Mouse (Mus musculus) gastrocnemius, adult 2 months (tissue): ENCODE data around the gene Tmem35b. TPM values are rescaled to one million over a fixed set of nuclear protein-coding genes. Genes with fewer than 3 reads are reported as not detected.
"Not testable (repeated sequence)": the region's sequence is repeated elsewhere in the genome, so short reads cannot be mapped to it uniquely, and the experiment has no call there.

Experiments used
- DNase-seq: peaks from one replicate; pipeline ENCODE4 v3.0.0; 2022
- H3K27ac ChIP-seq: fragments of 200-600 bp; 2 replicates; pipeline ENCODE4 v1.8.1; 2022; ENCODE audit warnings: mild to moderate bottlenecking
- H3K4me3 ChIP-seq: fragments of 200-600 bp; 2 replicates; pipeline ENCODE4 v1.8.1; 2022; ENCODE audit warnings: mild to moderate bottlenecking, moderate library complexity
- CTCF ChIP-seq: fragments of 200-600 bp; IDR thresholded peaks from 2 replicates; pipeline ENCODE4 v1.8.1; 2022; ENCODE audit warnings: antibody characterized with exemption, mild to moderate bottlenecking, moderate library complexity
- intact Hi-C: fragments of 180-260 bp; cut with DNase I; formaldehyde crosslinking; loops from one replicate; pipeline ENCODE4 v1.15.1; 2025
- long read RNA-seq, 2 experiments: library from polyadenylated mRNA; stranded (forward); transcript quantifications; one replicate each; pipeline ENCODE4 v2.0.0; 2021
- total RNA-seq, 2 experiments: library from RNA; stranded (reverse); gene quantifications; 2 replicates each; pipeline ENCODE4 v1.2.3; 2021

Tmem35b gene
- 1 to 10 TPM in 1 of 2 experiments, under 1 TPM in 1; 0.87 to 1.4 TPM for total RNA-seq
- long read RNA-seq, experiment 1, partial matches to known transcripts, result 0 of 1 reads
- long read RNA-seq, experiment 1, other reads (novel, unspliced or antisense), result 0 of 1 reads
- long read RNA-seq, experiment 2, result 0 reads

DNA sequence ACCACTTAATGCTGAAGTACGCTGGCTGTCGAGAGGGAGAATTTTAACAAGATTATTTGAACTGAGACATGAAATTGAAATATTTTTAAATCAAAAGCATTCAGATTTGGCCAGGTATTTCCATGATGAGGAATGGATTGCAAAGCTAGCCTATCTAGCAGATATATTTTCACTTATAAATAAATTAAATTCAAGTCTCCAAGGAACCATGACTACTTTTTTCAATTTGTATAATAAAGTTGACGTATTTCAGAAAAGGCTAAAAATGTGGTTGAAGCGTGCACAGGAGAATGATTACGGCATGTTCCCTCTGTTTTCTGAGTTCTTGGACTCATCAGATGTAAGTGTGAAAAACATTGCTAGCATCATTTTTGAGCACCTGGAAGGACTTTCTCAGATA is at the start of gene Tmem35b:
Gene Tmem35b (plus strand): TSS at position 301 of the 400 bp plus-strand sequence.
- TF ChIP-seq CTCF, result no peak
- no peak for DNase-seq
- no peak within 1 kb of the TSS for H3K4me3 ChIP-seq
- no peak within 1 kb of the TSS for H3K27ac ChIP-seq
- intact Hi-C loops, result no loop called here

DNA sequence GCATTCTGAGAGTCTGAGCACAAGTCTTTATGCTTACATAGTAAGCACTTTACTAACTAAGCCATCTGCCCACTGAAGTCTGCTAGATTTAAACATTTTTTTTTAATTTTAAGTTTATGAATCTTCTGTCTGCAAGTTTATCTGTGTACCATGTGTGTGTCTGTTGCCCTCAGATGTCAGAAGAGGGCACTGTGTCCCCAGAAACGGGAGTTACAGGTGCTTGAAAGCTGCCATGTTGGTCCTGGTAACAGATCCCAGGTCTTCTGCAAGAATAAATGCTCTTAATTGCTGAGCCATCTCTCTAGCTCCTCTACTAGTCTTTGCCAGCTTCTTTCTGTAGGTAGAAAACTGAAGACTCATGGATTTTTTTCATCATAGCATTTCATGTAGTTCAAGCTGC is 48.6 kb upstream of the Tmem35b start:
- no peak for DNase-seq
- no peak overlapping the region for H3K4me3 ChIP-seq
- no peak for TF ChIP-seq CTCF
- intact Hi-C loops, result loop anchor here (5.0 kb wide), 1 partner anchor 172 kb away; no protein-coding TSS in a partner anchor
- H3K27ac ChIP-seq, result no peak overlapping the region

DNA sequence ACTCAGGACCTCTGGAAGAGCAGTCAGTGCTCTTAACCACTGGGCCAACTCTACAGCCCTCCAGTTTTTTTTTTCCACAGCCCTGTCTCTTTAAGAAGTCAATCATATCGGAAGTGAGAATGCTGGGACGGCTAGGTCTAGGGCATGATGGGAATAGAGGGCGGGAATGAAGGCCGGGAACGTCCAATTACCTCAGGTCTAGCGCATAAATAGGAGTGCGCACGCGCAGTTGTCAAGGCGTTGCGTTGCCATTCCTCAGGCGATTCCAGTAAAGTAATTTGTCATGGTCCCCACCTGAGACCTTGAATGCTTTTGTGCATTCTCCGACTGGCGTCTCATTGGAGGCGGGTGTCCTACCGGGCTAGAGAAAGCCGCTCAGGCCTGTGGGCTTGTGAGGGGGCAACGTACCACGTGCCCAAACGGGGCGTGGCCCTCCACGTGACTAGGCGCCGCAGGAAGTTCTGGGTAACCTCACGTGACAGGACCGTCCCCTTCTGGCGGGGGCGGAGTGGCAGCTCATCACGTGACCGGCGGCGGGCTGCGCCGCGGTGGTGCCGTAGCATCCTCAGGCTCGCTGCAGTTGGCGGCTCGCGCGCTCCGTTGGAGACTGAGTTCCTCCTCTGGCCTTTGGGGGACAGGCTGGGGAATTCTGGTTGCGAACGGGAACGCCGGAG is 46.5 kb upstream of the Tmem35b start, which contains the start of gene Zmym6:
Gene Zmym6 (plus strand): TSS at position 509 of the 674 bp plus-strand sequence.
- peak; percentile 95 for DNase-seq
- H3K4me3 ChIP-seq, result peak within 1 kb of the TSS; percentile 83
- peak within 1 kb of the TSS; percentile 88 for H3K27ac ChIP-seq
- no peak for TF ChIP-seq CTCF
- intact Hi-C loops, result loop anchor here (5.0 kb wide), 1 partner anchor 170 kb away; no protein-coding TSS in a partner anchor

DNA sequence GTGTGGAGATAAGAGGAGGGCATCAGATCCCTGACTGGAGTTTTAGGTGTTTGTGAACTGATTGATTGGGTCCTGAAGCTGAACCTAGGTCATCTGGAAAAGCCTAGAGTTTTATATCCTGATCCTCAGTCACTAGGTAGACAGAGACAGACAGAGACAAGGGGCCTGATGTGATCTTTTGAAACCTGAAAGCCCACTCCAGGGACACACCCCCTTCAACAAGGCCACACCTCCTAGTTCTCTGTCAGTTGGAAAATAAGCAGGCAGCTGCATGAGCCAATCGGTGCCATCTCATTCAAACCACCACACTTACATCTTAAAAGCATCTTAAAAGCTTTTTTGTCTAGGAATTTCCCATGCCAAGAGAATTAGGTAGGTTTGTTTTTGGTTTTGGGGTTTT is 42.7 kb upstream of the Tmem35b start:
- Histone ChIP-seq H3K27ac (no peak overlapping the region), H3K4me3 (no peak overlapping the region)
- no peak for TF ChIP-seq CTCF
- no peak for DNase-seq
- intact Hi-C loops, result no loop called here

DNA sequence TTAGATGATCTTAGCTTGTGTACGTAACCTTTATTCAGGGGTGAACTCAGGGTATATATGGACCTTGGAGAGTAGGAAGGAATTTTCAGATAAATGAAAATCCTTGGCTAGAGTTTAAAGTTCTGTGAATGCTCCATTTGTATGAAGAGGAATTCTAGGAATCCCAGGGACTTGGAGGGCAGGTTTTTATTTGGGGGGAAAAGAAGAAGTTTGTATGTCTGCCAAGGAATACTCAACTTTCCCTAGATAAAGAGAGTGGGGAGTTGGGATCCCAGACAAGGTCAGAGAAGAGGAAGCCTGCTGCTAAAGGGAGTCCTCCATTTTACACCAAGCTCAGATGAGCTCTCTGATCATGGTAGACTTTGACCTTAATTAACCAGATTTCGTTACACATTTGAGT is 40.4 kb upstream of the Tmem35b start:
- DNase-seq, result no peak
- Histone ChIP-seq H3K4me3 (no peak overlapping the region), H3K27ac (no peak overlapping the region)
- intact Hi-C loops, result no loop called here
- TF ChIP-seq CTCF, result no peak

DNA sequence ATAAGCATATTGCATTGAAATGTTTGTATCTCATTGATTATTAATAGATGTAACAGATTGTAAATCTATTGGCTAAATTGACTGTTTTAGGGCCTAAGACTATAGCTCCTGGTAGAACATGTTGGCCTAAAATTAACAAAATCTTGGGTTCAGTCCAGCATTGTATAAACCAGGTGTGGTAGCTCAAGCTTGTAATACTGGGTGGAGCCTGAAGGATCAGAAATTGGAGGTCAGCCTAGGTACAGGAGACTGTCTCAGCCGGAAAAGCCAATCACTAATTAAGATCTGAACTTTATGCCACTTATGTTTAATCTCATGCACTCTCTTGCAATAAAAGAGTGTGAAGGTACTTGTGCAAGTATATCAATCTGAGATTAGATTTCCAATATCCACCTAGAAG is 37.7 kb upstream of the Tmem35b start:
- DNase-seq, result no peak
- TF ChIP-seq CTCF, result no peak
- Histone ChIP-seq H3K27ac (no peak overlapping the region), H3K4me3 (no peak overlapping the region)
- intact Hi-C loops, result no loop called here

DNA sequence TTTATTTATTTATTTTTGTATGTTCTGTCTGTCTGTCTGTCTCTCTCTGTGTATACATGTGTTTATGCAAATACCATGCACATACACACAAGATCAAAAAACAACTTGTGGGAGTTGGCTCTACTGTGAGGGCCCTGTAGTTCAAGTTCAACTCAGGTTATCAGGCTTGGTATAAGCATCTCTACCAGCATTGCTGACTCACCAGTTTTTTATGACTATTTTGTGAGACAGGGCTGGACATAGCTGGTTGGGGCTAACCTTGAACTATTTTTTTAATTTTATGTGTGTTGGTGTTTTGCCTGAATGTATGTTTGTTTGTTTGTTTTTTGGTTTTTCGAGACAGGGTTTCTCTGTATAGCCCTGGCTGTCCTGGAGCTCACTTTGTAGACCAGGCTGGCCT is 32.3 kb upstream of the Tmem35b start:
- H3K4me3 ChIP-seq, result no peak overlapping the region
- DNase-seq, result no peak
- H3K27ac ChIP-seq, result no peak overlapping the region
- intact Hi-C loops, result no loop called here
- TF ChIP-seq CTCF, result no peak

DNA sequence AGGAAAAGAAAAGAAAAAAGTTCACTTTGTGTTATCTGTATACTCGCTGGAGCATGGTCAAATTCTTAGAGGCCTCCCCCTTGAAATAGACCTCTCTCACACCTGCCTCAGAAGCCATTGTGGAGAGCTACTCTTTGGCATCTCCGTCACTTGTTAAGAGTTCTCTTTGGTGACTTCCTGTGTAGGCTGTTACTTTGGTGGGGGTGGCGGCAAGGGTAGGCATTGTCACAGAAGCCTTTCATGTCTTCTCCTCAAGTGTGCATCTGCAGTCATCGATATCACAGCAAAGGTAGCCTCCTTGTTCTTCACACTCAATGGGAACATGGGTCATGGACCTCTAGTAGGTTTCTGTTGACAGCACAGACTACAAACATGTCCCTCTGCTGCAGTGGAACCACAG is 28.4 kb upstream of the Tmem35b start:
- no peak overlapping the region for H3K4me3 ChIP-seq
- TF ChIP-seq CTCF, result no peak
- intact Hi-C loops, result no loop called here
- DNase-seq, result no peak
- H3K27ac ChIP-seq, result no peak overlapping the region

DNA sequence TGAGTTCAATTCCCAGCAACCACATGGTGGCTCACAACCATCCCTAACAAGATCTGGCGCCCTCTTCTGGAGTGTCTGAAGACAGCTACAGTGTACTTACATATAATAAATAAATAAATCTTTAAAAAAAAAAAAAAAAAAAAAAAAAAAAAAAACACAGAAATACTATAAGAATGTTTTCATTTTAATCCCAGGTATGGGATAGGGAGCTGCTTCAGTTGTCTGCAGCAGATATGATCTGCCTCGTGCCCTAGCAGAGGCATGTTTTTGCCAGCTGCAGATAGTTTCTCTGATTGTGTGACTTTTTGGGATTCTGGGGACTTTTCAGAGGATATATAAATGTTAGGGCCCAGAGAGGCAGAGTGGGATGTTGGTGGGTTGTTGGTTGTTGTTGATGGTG is 23.9 kb upstream of the Tmem35b start:
- H3K27ac ChIP-seq, H3K4me3 ChIP-seq, intact Hi-C loops, DNase-seq: not testable (repeated sequence)

DNA sequence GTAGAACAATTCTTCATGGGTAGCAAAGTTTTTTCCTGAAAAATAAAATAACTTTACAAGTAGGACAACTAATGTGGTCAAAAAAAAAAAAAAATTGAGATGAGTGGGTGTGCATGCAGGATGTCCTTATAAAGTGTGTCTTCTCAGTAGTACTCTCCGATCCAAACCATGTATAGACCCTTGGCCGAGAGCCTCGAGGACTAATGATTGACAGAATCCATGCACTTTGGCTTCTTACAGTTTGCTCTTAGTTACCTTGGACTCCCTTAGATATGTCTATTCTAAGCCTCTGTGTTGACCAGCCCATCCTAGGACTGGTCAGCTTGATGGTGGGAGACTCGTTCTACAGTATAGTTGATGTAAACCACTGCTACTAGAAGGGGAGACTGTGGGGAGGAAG is 15.9 kb upstream of the Tmem35b start:
- Histone ChIP-seq H3K27ac (no peak overlapping the region), H3K4me3 (no peak overlapping the region)
- no peak for TF ChIP-seq CTCF
- no peak for DNase-seq
- intact Hi-C loops, result no loop called here

DNA sequence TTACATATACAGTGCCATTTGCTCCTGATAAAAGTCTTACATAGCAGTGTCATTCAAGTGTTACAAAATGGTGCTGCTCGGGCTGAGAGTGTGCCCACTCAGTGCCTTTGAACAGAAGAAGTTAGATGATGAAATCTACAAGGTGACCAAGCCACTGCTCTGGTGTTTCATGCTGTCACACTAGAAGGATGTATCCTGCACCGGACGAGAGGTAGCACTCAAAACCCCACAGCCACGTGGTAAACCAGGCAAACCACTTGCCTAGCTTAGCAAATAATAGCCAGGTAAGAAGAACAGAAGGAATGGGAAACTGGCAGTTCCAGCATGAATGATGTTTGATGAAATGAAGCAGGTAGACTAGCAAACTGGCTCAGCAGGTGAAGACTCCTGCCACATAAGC is 12.9 kb upstream of the Tmem35b start:
- Histone ChIP-seq H3K27ac (no peak overlapping the region), H3K4me3 (no peak overlapping the region)
- TF ChIP-seq CTCF, result no peak
- no peak for DNase-seq
- intact Hi-C loops, result no loop called here

DNA sequence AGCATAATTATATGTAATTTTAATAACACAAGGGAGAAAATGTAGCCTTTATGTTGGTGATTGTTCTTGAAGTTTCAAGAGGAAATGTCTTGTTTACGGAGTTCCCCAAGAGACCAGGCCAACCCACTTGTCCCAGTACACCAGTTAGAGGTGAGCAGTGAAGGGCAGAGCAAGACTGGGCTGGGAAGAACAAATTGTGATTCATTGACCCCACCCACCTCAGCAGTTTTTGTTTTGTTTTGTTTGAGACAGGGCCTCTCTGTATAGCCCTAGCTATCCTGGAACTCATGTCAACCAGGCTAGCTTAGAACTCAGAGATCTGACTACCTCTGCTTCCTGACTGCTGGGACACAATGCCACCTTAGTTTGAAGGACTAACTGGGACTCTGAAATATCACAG is 840 bp downstream of the Tmem35b start:
- intact Hi-C loops, result no loop called here
- TF ChIP-seq CTCF, result no peak

DNA sequence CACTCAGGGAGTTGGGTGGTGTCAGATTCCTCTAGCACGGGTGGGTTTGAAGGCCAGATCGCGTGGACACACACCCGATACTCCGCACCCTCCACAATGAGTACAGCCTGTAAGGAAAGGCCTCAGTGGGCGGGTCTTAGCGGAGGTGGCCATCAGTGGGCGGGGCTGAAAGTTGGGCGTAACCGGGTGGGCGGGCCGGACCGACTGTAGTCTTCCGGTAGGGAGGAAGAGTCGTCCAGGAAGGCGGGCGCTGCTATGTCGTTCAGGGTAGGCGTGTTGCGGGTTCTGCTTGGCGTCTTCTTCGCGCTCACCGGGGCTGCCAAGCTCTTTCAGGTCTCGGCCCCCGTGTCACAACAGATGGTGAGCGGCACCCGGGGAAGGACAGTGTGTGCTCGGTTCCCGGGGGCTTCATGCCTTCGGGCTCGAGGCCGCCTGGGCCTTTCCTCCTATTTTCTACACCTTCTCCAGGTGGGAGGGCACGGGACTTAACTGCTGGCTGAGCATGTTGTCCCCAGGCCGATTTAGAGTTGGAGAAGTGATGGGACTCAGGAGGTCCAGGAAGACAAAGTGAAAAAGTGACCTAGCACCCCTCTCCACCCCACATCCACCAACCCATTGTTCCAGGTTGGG is 2.5 kb downstream of the Tmem35b start:
- Histone ChIP-seq H3K27ac (peak overlapping the region; percentile 61; the same call in 1 of the 2 replicates), H3K4me3 (peak overlapping the region; percentile 84)
- intact Hi-C loops, result no loop called here
- TF ChIP-seq CTCF, result no peak
- DNase-seq, result peak; percentile 89

More for the DNA sequence above, 840 bp downstream of the Tmem35b start:
- no peak overlapping the region for H3K4me3 ChIP-seq
- DNase-seq, result no peak
- H3K27ac ChIP-seq, result no peak overlapping the region
